Mouse (Mus musculus): Measurements from ENCODE around the gene Dctn1.
A peak's percentile ranks its signal among the peaks of the same experiment; 100 is the strongest.
"Not testable (repeated sequence)": the region's sequence is repeated elsewhere in the genome, so short reads cannot be mapped to it uniquely, and the experiment has no call there.

The Dctn1 gene

GRCm38 (mm10) chr6:83136291-83136880 is 29.3 kb upstream of the Dctn1 start:
- DNase-seq (ENCODE audit: low read depth, low spot score): no peak

- DNase-seq (ENCODE audit: low read depth, low spot score): peak; percentile 68
Measured at GRCm38 (mm10) chr6:83136881-83137575, 28.7 kb upstream of the Dctn1 start.

- DNase-seq (ENCODE audit: low read depth, low spot score): peak; percentile 85
Measured at GRCm38 (mm10) chr6:83137576-83137950, 28.2 kb upstream of the Dctn1 start.

GRCm38 (mm10) chr6:83138056-83138455 is 27.7 kb upstream of the Dctn1 start:
- DNase-seq (ENCODE audit: low read depth, low spot score): no peak

GRCm38 (mm10) chr6:83140044-83140443 is 25.7 kb upstream of the Dctn1 start:
- no peak for DNase-seq (ENCODE audit: low read depth, low spot score)

- no peak for DNase-seq (ENCODE audit: low read depth, low spot score)
Measured at GRCm38 (mm10) chr6:83141636-83142035, 24.1 kb upstream of the Dctn1 start.

GRCm38 (mm10) chr6:83142211-83142731 is 23.4 kb upstream of the Dctn1 start:
- no peak for DNase-seq (ENCODE audit: low read depth, low spot score)

- no peak for DNase-seq (ENCODE audit: low read depth, low spot score)
Measured at GRCm38 (mm10) chr6:83142886-83143285, 22.8 kb upstream of the Dctn1 start.

- DNase-seq (ENCODE audit: low read depth, low spot score): no peak
Measured at GRCm38 (mm10) chr6:83145209-83145608, 20.5 kb upstream of the Dctn1 start.

- DNase-seq (ENCODE audit: low read depth, low spot score): no peak
Measured at GRCm38 (mm10) chr6:83145805-83146204, 19.9 kb upstream of the Dctn1 start.

GRCm38 (mm10) chr6:83147280-83147679 is 18.4 kb upstream of the Dctn1 start:
- no peak for DNase-seq (ENCODE audit: low read depth, low spot score)

- no peak for DNase-seq (ENCODE audit: low read depth, low spot score)
Measured at GRCm38 (mm10) chr6:83151721-83152120, 14.0 kb upstream of the Dctn1 start.

- DNase-seq (ENCODE audit: low read depth, low spot score): no peak
Measured at GRCm38 (mm10) chr6:83153038-83153437, 12.7 kb upstream of the Dctn1 start.

- DNase-seq (ENCODE audit: low read depth, low spot score): no peak
Measured at GRCm38 (mm10) chr6:83153485-83153884, 12.2 kb upstream of the Dctn1 start.

- no peak for DNase-seq (ENCODE audit: low read depth, low spot score)
Measured at GRCm38 (mm10) chr6:83155552-83156238, 10.0 kb upstream of the Dctn1 start.

GRCm38 (mm10) chr6:83156259-83156684 is 9.4 kb upstream of the Dctn1 start, which contains the start of the genes Wdr54 and 1700003E16Rik:
Wdr54 (minus strand) TSS chr6:83156397.
1700003E16Rik (plus strand) TSS chr6:83156404.
- DNase-seq (ENCODE audit: low read depth, low spot score): no peak

GRCm38 (mm10) chr6:83159456-83159855 is 6.3 kb upstream of the Dctn1 start:
- DNase-seq (ENCODE audit: low read depth, low spot score): not testable (repeated sequence)

- no peak for DNase-seq (ENCODE audit: low read depth, low spot score)
Measured at GRCm38 (mm10) chr6:83161442-83161841, 4.3 kb upstream of the Dctn1 start.

GRCm38 (mm10) chr6:83161921-83162641 is 3.6 kb upstream of the Dctn1 start:
- no peak for DNase-seq (ENCODE audit: low read depth, low spot score)

- DNase-seq (ENCODE audit: low read depth, low spot score): peak; percentile 60
Measured at GRCm38 (mm10) chr6:83162701-83163100, 3.0 kb upstream of the Dctn1 start.

GRCm38 (mm10) chr6:83165026-83165606 is 604 bp upstream of the Dctn1 start:
- no peak for DNase-seq (ENCODE audit: low read depth, low spot score)
